Mouse (Mus musculus): Measurements from ENCODE around the gene Rapgef3.

Rapgef3 gene

DNA sequence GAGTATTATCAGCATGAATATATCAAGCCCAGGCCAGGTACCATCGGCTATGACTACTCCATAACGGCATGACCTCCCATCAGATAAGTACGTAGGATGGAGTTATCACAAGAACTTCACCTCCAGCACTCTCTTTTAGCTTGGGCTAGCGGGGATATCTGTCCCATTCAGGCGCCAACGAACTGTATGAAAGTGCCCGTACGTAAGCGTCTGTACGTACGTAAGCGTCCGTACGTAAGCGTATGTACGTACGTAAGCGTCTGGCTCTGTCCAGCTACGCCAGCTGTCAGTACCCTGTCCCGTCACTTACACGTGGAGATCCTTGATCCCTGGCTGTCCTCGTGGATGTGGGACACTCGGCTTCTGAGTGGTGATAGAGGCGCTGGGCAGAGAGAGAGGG lies 21.0 kb downstream of the Rapgef3 start:
- no peak for DNase-seq (ENCODE audit: low read depth, low spot score)

DNA sequence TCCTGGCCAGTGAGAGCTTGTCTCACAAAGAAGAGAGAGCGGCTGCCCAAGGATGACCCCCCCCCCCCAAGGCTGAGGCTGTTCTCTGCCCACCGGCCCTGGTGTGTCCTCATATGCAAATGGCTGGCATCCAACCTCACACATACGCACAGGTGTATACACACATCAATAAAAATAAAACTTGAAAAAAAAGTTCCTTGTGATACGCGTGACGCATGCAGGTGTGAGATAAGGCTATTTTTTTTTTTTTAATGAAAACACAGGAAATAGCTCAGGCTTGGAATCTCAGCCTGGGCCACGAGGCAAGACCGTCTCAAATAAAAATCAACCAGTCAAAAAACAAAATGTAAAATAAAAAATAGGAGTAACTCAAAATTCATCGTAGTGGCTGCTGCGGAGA lies 21.5 kb downstream of the Rapgef3 start:
- DNase-seq (ENCODE audit: low read depth, low spot score), result no peak

DNA sequence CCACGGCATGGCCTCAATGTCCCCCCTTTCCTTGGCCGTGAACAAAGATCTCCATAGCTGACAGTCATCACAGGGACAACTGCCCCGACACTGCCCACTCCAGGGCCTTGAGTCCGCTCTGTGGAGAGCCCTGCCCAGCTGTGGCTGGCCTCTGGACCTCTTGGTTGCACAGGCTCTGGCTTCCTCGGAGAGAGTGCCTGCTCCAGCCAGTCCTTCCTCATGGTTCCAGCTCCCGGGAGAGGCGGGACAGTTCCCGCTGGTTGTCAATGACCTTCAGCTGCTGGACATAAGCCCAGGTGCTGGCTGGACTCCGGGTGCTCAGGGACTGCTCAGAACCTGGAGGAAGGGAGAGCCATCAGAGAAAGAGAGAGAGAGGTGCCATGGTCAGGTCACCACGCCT lies 22.4 kb downstream of the Rapgef3 start:
- DNase-seq (ENCODE audit: low read depth, low spot score), result no peak

DNA sequence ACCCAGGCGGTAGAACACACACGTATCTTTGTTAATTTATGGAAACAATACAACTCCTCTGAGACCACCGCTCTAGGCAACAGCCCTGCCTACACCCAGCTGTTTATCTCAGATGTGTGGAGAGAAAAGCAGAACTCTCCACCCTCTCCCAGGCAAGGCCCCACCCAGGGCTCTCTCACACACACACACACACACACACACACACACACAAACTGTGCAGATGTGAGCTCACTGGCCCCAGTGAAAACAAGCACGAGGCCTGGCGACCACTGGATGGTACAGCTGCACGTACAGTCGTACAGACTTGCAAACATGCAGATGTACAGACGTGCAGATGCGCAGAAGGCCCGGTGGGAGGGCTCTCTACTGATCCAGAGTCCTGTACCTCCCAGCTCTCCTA lies 22.8 kb downstream of the Rapgef3 start:
- DNase-seq (ENCODE audit: low read depth, low spot score), result no peak

GRCm38 (mm10) chr15:97743961-97744525 lies 23.7 kb downstream of the Rapgef3 start:
- DNase-seq (ENCODE audit: low read depth, low spot score), result no peak

DNA sequence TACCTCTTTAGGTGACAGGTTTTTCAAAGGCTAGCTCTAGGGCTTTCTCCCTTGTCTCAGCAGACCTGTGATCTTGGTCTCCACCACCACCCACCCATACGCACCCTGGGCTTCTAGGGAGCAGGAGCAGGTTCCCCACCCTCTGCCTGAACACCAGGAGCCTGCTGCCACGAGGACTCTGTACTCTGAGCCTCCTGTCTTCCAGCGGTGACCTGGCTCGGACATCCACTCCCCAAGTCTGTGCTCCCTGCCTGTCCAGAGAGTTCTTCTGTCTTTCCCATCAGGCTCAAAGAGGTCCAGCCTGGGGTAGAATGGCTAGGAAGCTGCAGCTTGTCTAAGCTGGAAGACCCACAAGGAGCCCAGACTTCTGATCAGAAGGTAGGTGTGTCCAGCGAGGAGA lies 24.6 kb downstream of the Rapgef3 start:
- no peak for DNase-seq (ENCODE audit: low read depth, low spot score)

- DNase-seq (ENCODE audit: low read depth, low spot score), result no peak
Measured at GRCm38 (mm10) chr15:97742600-97742999, 25.2 kb downstream of the Rapgef3 start.

DNA sequence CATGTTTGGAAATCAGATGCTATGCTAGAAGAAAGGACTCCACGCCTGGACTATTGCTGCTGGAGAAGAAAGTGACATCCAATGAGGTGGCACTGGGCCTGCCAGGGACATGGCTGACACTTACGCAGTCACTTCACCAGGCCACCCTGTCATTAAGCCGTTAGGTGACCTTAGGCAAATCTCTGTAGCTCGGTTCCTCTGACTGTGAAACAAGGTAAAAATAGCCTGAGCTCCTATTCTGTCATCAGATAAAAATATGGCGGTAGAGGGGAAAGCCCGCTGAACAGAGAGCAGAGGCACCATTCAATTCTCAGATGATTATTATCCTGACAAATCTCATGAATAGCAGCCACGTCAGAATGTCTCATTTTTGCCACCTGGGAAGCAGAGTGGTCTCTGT lies 25.7 kb downstream of the Rapgef3 start:
- DNase-seq (ENCODE audit: low read depth, low spot score), result no peak

GRCm38 (mm10) chr15:97741662-97742061 lies 26.1 kb downstream of the Rapgef3 start:
- DNase-seq (ENCODE audit: low read depth, low spot score), result no peak

DNA sequence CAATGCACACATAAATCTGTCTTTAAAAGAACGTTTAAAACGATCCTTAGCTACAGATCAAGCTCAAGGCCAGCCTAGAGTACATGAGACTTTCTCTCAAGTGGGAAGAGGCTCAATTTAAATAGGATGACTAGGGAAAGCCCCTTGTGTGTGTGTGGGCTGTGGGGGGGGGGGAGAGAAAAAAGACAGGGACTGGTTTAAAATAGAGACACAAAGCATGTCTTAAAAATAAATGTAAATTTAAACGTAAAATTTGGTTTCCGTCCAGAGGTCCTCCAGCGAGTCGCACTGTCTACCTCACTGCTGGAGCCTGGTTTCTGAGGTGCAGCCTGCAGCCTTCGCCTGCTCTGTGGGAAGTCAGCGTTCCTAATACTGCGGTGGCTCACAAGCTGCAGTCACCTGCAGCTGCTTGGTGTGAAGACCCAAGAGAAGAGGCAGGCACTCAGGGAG lies 27.5 kb downstream of the Rapgef3 start:
- no peak for DNase-seq (ENCODE audit: low read depth, low spot score)

DNA sequence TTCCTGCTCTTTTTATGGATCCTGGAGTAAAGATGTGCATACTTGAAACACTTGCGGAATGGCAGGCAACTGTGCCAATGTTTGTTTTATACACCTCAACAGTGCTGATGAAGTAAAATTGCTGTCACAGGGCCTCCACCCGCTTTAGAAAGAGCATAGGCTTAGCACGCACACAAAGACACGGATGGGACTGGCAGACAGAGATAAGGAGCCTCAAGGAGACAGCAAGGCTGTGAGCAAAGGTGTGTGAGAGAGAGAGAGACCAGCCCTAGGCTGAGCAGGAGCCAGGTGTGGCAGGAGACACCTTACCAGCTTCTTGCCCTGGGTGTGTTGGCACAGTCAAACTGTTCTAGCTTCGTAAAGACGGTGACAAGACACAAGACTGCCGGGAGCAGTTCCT lies 28.8 kb downstream of the Rapgef3 start:
- no peak for DNase-seq (ENCODE audit: low read depth, low spot score)

DNA sequence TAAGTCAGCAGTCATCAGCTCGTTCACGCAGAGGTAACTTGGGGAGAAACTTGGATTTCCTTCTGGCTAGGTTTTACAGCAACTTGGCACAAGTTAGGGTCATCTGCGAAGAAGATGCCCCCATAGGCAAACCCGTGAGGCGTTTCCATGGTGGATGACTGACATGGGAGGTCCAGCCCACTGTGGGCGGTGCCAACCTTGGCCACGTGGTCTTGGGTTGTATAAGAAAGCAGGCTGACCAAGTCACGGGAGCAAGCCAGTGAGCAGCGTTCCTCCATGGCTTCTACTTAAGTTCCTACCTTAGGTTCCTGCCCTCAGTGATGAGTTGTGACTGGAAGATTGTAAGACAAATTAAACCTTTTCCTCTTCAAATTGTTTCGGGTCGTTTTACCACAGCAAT lies 35.8 kb downstream of the Rapgef3 start:
- no peak for DNase-seq (ENCODE audit: low read depth, low spot score)

GRCm38 (mm10) chr15:97731111-97731510 lies 36.7 kb downstream of the Rapgef3 start, which contains the start of gene Endou:
Gene Endou (minus strand): TSS chr15:97731339.
- no peak for DNase-seq (ENCODE audit: low read depth, low spot score)

- no peak for DNase-seq (ENCODE audit: low read depth, low spot score)
Measured at GRCm38 (mm10) chr15:97730365-97730764, 37.4 kb downstream of the Rapgef3 start.

- DNase-seq (ENCODE audit: low read depth, low spot score), result no peak
Measured at GRCm38 (mm10) chr15:97728804-97729203, 39.0 kb downstream of the Rapgef3 start.

GRCm38 (mm10) chr15:97728394-97728793 lies 39.4 kb downstream of the Rapgef3 start:
- DNase-seq (ENCODE audit: low read depth, low spot score), result no peak

DNA sequence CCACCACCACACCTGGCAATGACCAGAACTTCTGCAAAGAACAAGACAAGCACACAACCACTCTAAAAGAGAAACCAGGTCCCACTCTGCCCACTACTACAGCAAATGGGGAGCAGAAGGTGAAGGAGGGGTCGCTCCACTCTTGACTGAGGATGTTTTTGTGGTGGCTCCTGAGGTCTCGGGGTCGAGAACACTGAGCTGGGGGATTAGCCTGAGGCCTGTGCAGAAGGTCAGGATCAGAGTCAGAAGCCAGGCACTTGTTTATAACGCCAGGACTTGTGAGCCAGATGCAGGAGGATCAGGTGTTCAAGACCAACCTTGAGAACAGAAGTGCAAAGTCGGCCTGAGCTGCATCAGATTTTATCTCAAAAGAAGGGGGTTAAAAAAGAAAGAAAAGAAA lies 40.3 kb downstream of the Rapgef3 start:
- DNase-seq (ENCODE audit: low read depth, low spot score), result no peak

DNA sequence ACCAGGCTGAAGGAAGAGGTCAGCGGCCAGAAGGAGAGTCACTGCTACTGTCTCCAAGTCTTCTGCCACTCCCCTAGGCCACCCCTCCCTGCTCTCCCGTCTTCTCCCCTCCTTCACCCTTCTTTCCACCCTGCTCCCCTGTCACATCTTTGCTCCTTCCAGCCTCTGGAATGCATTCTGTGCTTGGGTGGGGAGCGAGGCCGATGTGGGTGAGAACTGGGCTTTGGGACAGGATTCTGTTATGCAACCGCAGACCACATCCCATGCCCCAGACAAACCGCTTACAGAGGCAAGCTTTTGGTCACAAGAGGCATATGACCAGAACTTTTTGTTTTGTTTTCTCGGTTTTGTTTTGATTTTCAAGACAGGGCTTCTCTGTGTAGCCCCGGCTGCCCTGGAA lies 40.7 kb downstream of the Rapgef3 start:
- no peak for DNase-seq (ENCODE audit: low read depth, low spot score)

DNA sequence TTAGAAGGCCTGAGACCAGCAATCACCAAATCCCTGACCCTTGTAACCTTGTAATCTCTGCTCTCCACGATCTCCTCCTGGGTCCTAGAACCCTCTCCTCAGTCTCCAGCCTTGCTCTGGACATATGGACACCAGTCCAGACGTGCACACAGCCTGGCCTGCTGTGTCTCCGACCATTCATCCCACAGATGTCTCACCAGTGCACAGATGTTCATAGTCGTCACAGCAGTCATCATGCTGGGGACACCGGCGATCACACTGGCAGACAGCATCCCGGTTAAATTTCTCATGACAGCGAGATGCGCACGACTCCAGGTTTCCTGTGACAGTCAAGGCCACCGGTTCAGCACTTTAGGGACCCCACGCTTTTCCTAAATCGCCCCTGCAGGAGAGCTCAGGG lies 41.5 kb downstream of the Rapgef3 start:
- no peak for DNase-seq (ENCODE audit: low read depth, low spot score)

DNA sequence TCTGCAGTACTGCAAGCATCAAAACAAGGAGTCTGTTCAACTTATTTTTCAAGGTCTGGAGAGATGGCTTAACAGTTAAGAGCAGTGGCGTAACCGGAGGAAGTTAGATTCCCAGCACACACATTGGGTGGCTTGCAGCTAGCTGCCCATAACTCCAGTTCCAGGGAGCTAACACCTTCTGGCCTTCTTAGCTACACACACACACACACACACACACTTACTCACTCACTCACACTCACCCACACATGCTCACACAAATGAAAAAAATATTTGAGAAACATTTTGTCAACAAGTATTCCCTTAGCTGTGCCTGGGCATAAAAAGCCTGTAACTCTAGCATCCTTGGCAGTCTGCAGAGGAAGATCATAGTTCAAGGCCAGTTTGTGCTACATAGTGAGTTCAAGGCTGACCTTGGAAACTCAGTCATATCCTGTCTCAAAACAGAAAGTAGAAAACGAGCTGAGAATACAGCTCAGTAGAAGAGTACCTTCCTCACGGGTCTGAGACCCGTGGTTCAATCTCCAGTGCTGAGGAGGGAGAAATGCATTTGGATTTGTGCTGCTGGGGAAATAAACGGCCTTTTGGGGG lies 42.5 kb downstream of the Rapgef3 start:
- DNase-seq (ENCODE audit: low read depth, low spot score), result no peak

- no peak for DNase-seq (ENCODE audit: low read depth, low spot score)
Measured at GRCm38 (mm10) chr15:97724346-97725197, 43.2 kb downstream of the Rapgef3 start.

DNA sequence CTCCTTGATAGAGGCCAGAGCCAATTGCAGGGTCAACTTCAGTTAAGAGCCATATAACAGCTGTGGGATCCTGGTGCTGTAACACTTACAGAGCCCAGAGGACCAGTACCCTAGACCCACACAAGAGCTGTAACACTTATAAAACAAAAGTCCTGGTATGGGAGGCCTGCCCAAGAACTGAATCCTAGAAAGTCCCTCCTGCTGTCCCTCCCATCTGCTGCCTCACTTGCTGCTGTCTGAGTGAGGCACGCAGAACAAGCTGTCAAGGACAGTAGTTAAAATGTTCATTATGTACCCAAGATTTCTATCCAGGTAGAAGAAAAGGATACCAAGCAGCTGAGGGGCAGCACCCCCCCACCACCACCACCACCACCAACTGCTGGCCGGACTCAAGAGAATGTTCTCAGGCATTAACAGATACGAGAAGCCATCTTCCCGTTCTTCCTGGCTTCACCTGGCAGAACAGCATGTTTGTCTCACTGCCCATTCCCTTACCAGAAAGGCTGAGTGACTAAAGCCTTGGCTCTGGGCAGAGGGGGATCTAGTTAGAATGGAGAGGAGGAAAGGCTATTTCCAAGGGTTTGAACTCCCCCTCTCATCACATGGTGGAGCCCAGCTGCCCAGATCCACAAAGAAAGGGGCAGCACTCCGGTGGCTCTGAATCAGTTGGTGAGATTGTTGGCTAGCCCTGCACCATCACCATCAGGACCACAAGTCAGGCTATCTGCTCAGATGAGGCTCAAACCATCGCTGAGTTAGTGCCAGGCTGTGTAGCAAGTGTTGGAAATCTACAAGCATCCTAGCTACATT lies 44.0 kb downstream of the Rapgef3 start:
- no peak for DNase-seq (ENCODE audit: low read depth, low spot score)

Measured in ES-CJ7 (cell line).